Mouse (Mus musculus) hindbrain, embryonic 12.5 days (tissue): ENCODE data around the gene Cym. TPM values are rescaled to one million over a fixed set of nuclear protein-coding genes. Genes with fewer than 3 reads are reported as not detected.

Source experiments
- ATAC-seq: fragments of 200-750 bp; cut with Nextera tagmentation; 2 replicates; pipeline ENCODE4 v1.8.0; 2017; ENCODE audit warnings: moderate TSS enrichment; ENCODE audit not compliant: low FRiP score
- H3K27ac ChIP-seq: fragments of 300-500 bp; sonication (generic); 2 replicates; pipeline ENCODE4 v1.5.1; 2016; ENCODE audit warnings: mild to moderate bottlenecking
- H3K27me3 ChIP-seq: fragments of 300-500 bp; sonication (generic); 2 replicates; pipeline ENCODE4 v1.6.1; 2016; ENCODE audit warnings: mild to moderate bottlenecking
- H3K36me3 ChIP-seq: fragments of 300-500 bp; sonication (generic); 2 replicates; pipeline ENCODE4 v1.6.1; 2016; ENCODE audit warnings: mild to moderate bottlenecking
- H3K4me1 ChIP-seq: fragments of 300-500 bp; sonication (generic); 2 replicates; pipeline ENCODE4 v1.6.1; 2016
- H3K4me2 ChIP-seq: fragments of 300-500 bp; sonication (generic); replicated peaks from 2 replicates; pipeline ENCODE4 v1.6.1; 2016; ENCODE audit warnings: mild to moderate bottlenecking
- H3K4me3 ChIP-seq: fragments of 300-500 bp; sonication (generic); 2 replicates; pipeline ENCODE4 v1.5.1; 2016; ENCODE audit warnings: mild to moderate bottlenecking
- H3K9ac ChIP-seq: fragments of 300-500 bp; sonication (generic); 2 replicates; pipeline ENCODE4 v1.6.1; 2016; ENCODE audit warnings: mild to moderate bottlenecking, moderate library complexity
- H3K9me3 ChIP-seq: fragments of 300-500 bp; sonication (generic); replicated peaks from 2 replicates; pipeline ENCODE4 v1.6.1; 2016; ENCODE audit warnings: mild to moderate bottlenecking
- WGBS: fragments of 180-500 bp; shearing (Covaris S2); methylation state at CpG from one replicate; pipeline ENCODE4 v1.1.7; 2016; 5-methylcytosine and 5-hydroxymethylcytosine counted together
- polyA plus RNA-seq: library from polyadenylated mRNA; unstranded; fragments of >200 nt; fragmentation: Nextera tagmentation; extraction: Ambion mirVana; gene quantifications from 2 replicates; pipeline ENCODE4 v1.2.1, GENCODE M21; 2016

Cym gene
- polyA plus RNA-seq, 1 experiment from 2014 or later = not detected

- Histone ChIP-seq H3K4me1 (peaks cover 4% of the 10 kb centered on the region; the same call in 1 of the 2 replicates), H3K27me3 (0 out of 2 replicates have a peak, but pooled peaks cover 2% of the 10 kb centered on the region), H3K9ac (no peak overlapping the region), H3K27ac (no peak overlapping the region), H3K9me3 (no peaks in the 10 kb centered on the region), H3K4me2 (no peak overlapping the region), H3K36me3 (no peaks in the 10 kb centered on the region), H3K4me3 (no peak overlapping the region)
- 78% methylated on average over 3 of the region's 3 CpGs for WGBS
- ATAC-seq = no peak
Measured at GRCm38 (mm10) chr3:107185597-107185996, 35.9 kb downstream of the Cym start.

GRCm38 (mm10) chr3:107183178-107183577 is 38.4 kb downstream of the Cym start:
- H3K4me2 ChIP-seq = no peak overlapping the region
- no peak for ATAC-seq
- no peak overlapping the region for H3K4me3 ChIP-seq
- no peak overlapping the region for H3K27ac ChIP-seq
- 0 out of 2 replicates have a peak, but pooled peaks cover 2% of the 10 kb centered on the region for H3K27me3 ChIP-seq
- no peak overlapping the region for H3K9ac ChIP-seq
- H3K36me3 ChIP-seq = no peaks in the 10 kb centered on the region
- no peaks in the 10 kb centered on the region for H3K4me1 ChIP-seq
- WGBS = 88% methylated on average over 3 of the region's 3 CpGs
- H3K9me3 ChIP-seq = no peaks in the 10 kb centered on the region

DNA sequence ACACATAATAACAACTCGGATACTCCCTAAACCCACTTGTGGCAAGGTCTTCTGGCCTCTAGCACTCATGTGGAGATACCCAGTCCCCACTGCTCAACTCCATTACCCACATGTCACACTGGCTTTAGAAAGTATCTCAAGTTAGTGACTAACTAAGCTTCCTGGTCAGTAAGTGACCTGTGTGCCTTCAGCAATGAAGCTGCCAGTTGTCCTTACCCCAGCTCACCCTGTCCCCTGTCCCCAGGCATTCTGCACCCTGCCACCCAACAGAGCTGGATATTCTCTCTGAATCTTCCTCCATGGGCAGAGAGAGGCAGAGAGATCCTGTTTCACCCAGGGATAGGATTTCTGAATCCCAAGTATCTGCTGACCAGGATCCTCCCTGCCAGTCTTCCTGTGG is 38.8 kb downstream of the Cym start, which contains the start of gene Kcna10:
TSS of gene Kcna10 (plus strand) at position 301 of the 400 bp plus-strand sequence.
- Histone ChIP-seq H3K9me3 (no peaks in the 10 kb centered on the region), H3K36me3 (no peaks in the 10 kb centered on the region), H3K4me1 (no peaks in the 10 kb centered on the region), H3K4me3 (no peak within 1 kb of the TSS), H3K27ac (no peak within 1 kb of the TSS), H3K9ac (no peak within 1 kb of the TSS), H3K4me2 (no peak within 1 kb of the TSS), H3K27me3 (0 out of 2 replicates have a peak, but pooled peaks cover 2% of the 10 kb centered on the region)
- ATAC-seq = no peak
- WGBS = 87% methylated on average over 1 of the region's 1 CpGs

DNA sequence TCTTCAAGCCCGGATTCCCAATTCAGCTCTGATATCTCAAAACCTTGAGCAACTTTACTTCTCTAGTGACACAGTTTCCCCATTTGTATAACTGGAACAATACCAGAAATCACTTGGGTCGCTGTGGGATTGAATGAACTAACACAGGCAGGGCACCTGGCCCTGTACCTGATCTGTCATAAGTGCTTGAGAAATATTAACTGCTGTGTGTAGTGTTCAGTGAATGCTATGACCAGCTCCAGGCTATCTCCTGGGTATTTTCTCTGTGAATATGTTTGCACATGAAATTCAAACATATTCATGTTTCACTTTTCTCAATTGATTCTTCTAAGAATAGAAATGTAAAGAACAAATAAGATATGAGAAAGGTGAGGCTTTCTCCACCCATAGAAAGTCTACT is 40.7 kb downstream of the Cym start:
- no peak overlapping the region for H3K4me3 ChIP-seq
- no peak overlapping the region for H3K4me2 ChIP-seq
- H3K9me3 ChIP-seq = no peaks in the 10 kb centered on the region
- H3K9ac ChIP-seq = no peak overlapping the region
- no peak overlapping the region for H3K27ac ChIP-seq
- ATAC-seq = no peak
- H3K27me3 ChIP-seq = 0 out of 2 replicates have a peak, but pooled peaks cover 2% of the 10 kb centered on the region
- H3K4me1 ChIP-seq = 0 out of 2 replicates have a peak, but pooled peaks cover 4% of the 10 kb centered on the region
- WGBS = 82% methylated on average over 2 of the region's 2 CpGs
- H3K36me3 ChIP-seq = no peaks in the 10 kb centered on the region

DNA sequence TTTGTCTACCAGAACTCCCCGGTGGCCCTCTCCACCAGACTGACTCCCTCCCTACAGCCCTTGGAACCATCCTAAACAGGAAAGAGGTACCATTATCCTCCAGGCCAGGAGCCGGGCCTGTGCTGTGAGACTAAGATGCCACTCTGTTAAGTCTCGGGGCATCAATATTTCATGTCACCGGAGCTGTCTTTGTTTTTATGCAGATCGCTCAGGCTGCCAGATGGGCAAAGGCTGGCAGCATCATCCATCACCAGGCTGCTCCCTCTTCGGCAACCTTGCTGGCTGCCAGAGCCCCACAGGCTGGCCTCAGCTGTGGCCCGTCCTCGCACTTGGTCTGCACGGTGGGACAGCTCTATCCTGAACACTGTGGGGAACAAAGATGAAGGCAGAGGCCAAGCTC is 45.0 kb downstream of the Cym start:
- peak; percentile 94 for ATAC-seq
- no peaks in the 10 kb centered on the region for H3K9me3 ChIP-seq
- H3K27ac ChIP-seq = 0 out of 2 replicates have a peak overlapping the region, but pooled peaks have one; percentile 46
- no peak overlapping the region for H3K4me2 ChIP-seq
- no peak overlapping the region for H3K9ac ChIP-seq
- no peaks in the 10 kb centered on the region for H3K36me3 ChIP-seq
- H3K4me1 ChIP-seq = 0 out of 2 replicates have a peak, but pooled peaks cover 4% of the 10 kb centered on the region
- no peaks in the 10 kb centered on the region for H3K27me3 ChIP-seq
- no peak overlapping the region for H3K4me3 ChIP-seq
- 39% methylated on average over 9 of the region's 9 CpGs for WGBS

DNA sequence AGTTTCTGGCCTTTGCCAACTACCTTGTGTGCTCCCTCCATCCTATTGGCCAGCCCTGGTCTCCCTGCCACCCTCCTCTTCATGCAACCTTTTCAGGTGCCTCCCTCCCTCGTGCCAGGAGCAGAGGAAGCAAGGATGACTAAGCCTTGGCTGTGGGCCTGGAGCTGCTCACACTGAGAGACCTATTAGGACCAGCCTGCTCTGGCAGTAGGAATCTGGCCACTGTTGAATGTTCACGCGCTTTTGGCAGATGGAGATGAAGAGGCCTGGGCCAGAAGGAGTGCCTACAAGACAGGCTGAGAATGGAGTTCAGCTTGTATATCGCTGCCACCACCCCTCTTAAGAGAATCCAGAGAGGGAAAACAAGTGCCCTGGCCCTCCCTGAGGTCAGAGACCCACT is 46.0 kb downstream of the Cym start:
- H3K27me3 ChIP-seq = no peaks in the 10 kb centered on the region
- no peak overlapping the region for H3K9ac ChIP-seq
- ATAC-seq = no peak
- no peak overlapping the region for H3K4me2 ChIP-seq
- WGBS = 78% methylated on average over 4 of the region's 4 CpGs
- H3K4me1 ChIP-seq = 0 out of 2 replicates have a peak, but pooled peaks cover 4% of the 10 kb centered on the region
- no peaks in the 10 kb centered on the region for H3K9me3 ChIP-seq
- no peak overlapping the region for H3K27ac ChIP-seq
- H3K36me3 ChIP-seq = no peaks in the 10 kb centered on the region
- H3K4me3 ChIP-seq = no peak overlapping the region

GRCm38 (mm10) chr3:107172556-107172955 is 49.0 kb downstream of the Cym start:
- Histone ChIP-seq H3K4me2 (no peak overlapping the region), H3K27me3 (no peaks in the 10 kb centered on the region), H3K9ac (no peak overlapping the region), H3K9me3 (no peaks in the 10 kb centered on the region), H3K4me1 (0 out of 2 replicates have a peak, but pooled peaks cover 4% of the 10 kb centered on the region), H3K36me3 (no peaks in the 10 kb centered on the region), H3K27ac (no peak overlapping the region), H3K4me3 (no peak overlapping the region)
- ATAC-seq = no peak
- 79% methylated on average over 1 of the region's 1 CpGs for WGBS

DNA sequence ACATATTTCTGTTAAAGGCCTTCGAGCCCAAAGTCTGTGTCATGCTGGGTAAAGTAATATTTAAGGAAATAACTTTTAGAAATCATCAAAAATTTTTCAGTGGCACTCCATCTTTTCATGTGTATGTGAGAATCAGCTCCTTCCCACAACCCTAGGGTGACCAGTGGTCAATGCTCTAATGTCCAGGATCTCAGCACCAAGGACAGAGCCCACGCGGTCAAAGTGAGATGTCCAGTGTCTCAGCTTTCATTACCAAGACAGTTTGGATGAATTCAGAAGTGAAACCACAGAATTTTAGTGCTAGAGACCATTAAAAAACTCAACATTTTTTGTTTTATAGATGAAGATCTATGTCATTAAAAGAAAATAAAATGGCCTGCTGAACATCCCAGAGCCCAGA is 49.6 kb downstream of the Cym start:
- no peak overlapping the region for H3K4me2 ChIP-seq
- H3K4me3 ChIP-seq = no peak overlapping the region
- H3K36me3 ChIP-seq = no peaks in the 10 kb centered on the region
- H3K4me1 ChIP-seq = 0 out of 2 replicates have a peak, but pooled peaks cover 4% of the 10 kb centered on the region
- no peaks in the 10 kb centered on the region for H3K9me3 ChIP-seq
- no peak for ATAC-seq
- H3K27ac ChIP-seq = no peak overlapping the region
- no peak overlapping the region for H3K9ac ChIP-seq
- 81% methylated on average over 3 of the region's 3 CpGs for WGBS
- H3K27me3 ChIP-seq = no peaks in the 10 kb centered on the region

DNA sequence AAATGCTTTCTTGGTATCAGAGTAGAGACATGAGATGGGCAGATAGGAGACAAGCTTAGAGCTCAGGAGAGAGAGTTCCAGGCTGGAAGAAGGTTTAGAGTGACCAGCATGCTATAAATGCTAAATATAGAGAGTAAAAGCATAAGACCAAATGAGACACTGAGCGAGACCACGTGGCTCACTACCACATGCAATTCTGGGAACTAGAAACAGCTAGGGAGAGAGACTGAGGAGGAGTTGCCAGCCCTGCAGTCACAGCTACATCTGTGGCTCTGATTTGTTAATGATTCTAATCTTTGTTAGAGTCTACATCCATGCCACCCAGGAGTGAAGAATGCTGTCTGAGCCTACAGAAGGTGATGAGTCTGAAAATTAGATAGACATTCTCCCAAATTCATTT is 52.0 kb downstream of the Cym start:
- H3K4me1 ChIP-seq = no peaks in the 10 kb centered on the region
- WGBS = 76% methylated on average over 2 of the region's 2 CpGs
- no peaks in the 10 kb centered on the region for H3K9me3 ChIP-seq
- no peak overlapping the region for H3K9ac ChIP-seq
- no peak overlapping the region for H3K4me2 ChIP-seq
- H3K36me3 ChIP-seq = no peaks in the 10 kb centered on the region
- no peak overlapping the region for H3K4me3 ChIP-seq
- no peak for ATAC-seq
- H3K27me3 ChIP-seq = no peaks in the 10 kb centered on the region
- no peak overlapping the region for H3K27ac ChIP-seq

GRCm38 (mm10) chr3:107162741-107163140 is 58.8 kb downstream of the Cym start:
- Histone ChIP-seq H3K36me3 (no peaks in the 10 kb centered on the region), H3K9me3 (no peaks in the 10 kb centered on the region), H3K27me3 (0 out of 2 replicates have a peak, but pooled peaks cover 2% of the 10 kb centered on the region), H3K4me2 (no peak overlapping the region), H3K4me3 (no peak overlapping the region), H3K27ac (no peak overlapping the region), H3K4me1 (peaks cover 9% of the 10 kb centered on the region), H3K9ac (no peak overlapping the region)
- WGBS = 85% methylated on average over 2 of the region's 2 CpGs
- ATAC-seq = no peak

Other genes with a start within 250 kb of the Cym start
- gene Kcna3, start 185.6 kb downstream of the Cym start, polyA plus RNA-seq = 8.1 and 8.3 TPM in 2 replicates
- 0.57 and 0.67 TPM in 2 replicates for gene Kcna2, start 120.6 kb downstream of the Cym start, polyA plus RNA-seq
- gene Kcna10, start 38.7 kb downstream of the Cym start, polyA plus RNA-seq = not detected in 2 replicates
- gene A630076J17Rik, start 8.9 kb upstream of the Cym start, polyA plus RNA-seq = not detected in 2 replicates
- not detected in 2 replicates for gene Prok1, start 18.0 kb upstream of the Cym start, polyA plus RNA-seq
- gene Lamtor5, start 57.1 kb upstream of the Cym start, polyA plus RNA-seq = 157 and 177 TPM in 2 replicates
- 5.4 and 5.5 TPM in 2 replicates for gene Slc16a4, start 69.5 kb upstream of the Cym start, polyA plus RNA-seq
- 14.2 and 15.3 TPM in 2 replicates for gene Rbm15, start 111.9 kb upstream of the Cym start, polyA plus RNA-seq
- 0.71 and 0.73 TPM in 2 replicates for gene Kcnc4, start 237.8 kb upstream of the Cym start, polyA plus RNA-seq